Mouse (Mus musculus): Measurements from ENCODE around the gene Stpg1.
A peak's percentile ranks its signal among the peaks of the same experiment; 100 is the strongest.

Gene Stpg1

GRCm38 (mm10) chr4:135494521-135495396, at the start of gene Stpg1, which contains the start of gene Nipal3:
Gene Stpg1, plus strand, starts transcription at chr4:135494790.
Gene Nipal3, minus strand, starts transcription at chr4:135495038.
- DNase-seq = peak; percentile 89

GRCm38 (mm10) chr4:135451360-135452015, 43.1 kb upstream of the Stpg1 start:
- DNase-seq = no peak

- no peak for DNase-seq
These were observed 41.4 kb upstream of the Stpg1 start for GRCm38 (mm10) chr4:135453164-135453563.

GRCm38 (mm10) chr4:135453572-135453971, 41.0 kb upstream of the Stpg1 start:
- no peak for DNase-seq

GRCm38 (mm10) chr4:135463406-135463805, 31.2 kb upstream of the Stpg1 start:
- DNase-seq = no peak

- DNase-seq = no peak
These were observed 16.7 kb upstream of the Stpg1 start for GRCm38 (mm10) chr4:135477851-135478250.

- no peak for DNase-seq
These were observed 14.2 kb upstream of the Stpg1 start for GRCm38 (mm10) chr4:135480370-135480769.

GRCm38 (mm10) chr4:135485086-135485485, 9.5 kb upstream of the Stpg1 start:
- DNase-seq = no peak

- DNase-seq = no peak
These were observed 8.2 kb upstream of the Stpg1 start for GRCm38 (mm10) chr4:135486352-135486751.

- DNase-seq = no peak
These were observed 5.3 kb upstream of the Stpg1 start for GRCm38 (mm10) chr4:135489256-135489655.

GRCm38 (mm10) chr4:135493271-135493670, 1.3 kb upstream of the Stpg1 start:
- DNase-seq = no peak

GRCm38 (mm10) chr4:135493691-135494520, 684 bp upstream of the Stpg1 start:
- peak; percentile 55 for DNase-seq

- DNase-seq = no peak
These were observed 804 bp downstream of the Stpg1 start for GRCm38 (mm10) chr4:135495397-135495791.

GRCm38 (mm10) chr4:135495810-135496209, 1.2 kb downstream of the Stpg1 start:
- DNase-seq = no peak

- DNase-seq = no peak
These were observed 3.5 kb downstream of the Stpg1 start for GRCm38 (mm10) chr4:135498136-135498535.

- DNase-seq = no peak
These were observed 5.2 kb downstream of the Stpg1 start for GRCm38 (mm10) chr4:135499831-135500230.

- DNase-seq = no peak
These were observed 7.0 kb downstream of the Stpg1 start for GRCm38 (mm10) chr4:135501587-135501986.

- no peak for DNase-seq
These were observed 11.2 kb downstream of the Stpg1 start for GRCm38 (mm10) chr4:135505794-135506193.

- peak; percentile 63 for DNase-seq
These were observed 13.2 kb downstream of the Stpg1 start for GRCm38 (mm10) chr4:135507547-135508350.

- DNase-seq = peak; percentile 52
These were observed 13.9 kb downstream of the Stpg1 start for GRCm38 (mm10) chr4:135508419-135509039.

GRCm38 (mm10) chr4:135509515-135509914, 14.9 kb downstream of the Stpg1 start:
- no peak for DNase-seq

GRCm38 (mm10) chr4:135513865-135514264, 19.3 kb downstream of the Stpg1 start:
- DNase-seq = no peak
